Mouse (Mus musculus): ENCODE data around the gene Atp9a. TPM values are rescaled to one million over a fixed set of nuclear protein-coding genes. Genes with fewer than 3 reads are reported as not detected.
A peak's percentile ranks its signal among the peaks of the same experiment; 100 is the strongest.

Gene Atp9a
- polyA plus RNA-seq, 1 experiment from 2014 or later, result 22.6 TPM

DNA sequence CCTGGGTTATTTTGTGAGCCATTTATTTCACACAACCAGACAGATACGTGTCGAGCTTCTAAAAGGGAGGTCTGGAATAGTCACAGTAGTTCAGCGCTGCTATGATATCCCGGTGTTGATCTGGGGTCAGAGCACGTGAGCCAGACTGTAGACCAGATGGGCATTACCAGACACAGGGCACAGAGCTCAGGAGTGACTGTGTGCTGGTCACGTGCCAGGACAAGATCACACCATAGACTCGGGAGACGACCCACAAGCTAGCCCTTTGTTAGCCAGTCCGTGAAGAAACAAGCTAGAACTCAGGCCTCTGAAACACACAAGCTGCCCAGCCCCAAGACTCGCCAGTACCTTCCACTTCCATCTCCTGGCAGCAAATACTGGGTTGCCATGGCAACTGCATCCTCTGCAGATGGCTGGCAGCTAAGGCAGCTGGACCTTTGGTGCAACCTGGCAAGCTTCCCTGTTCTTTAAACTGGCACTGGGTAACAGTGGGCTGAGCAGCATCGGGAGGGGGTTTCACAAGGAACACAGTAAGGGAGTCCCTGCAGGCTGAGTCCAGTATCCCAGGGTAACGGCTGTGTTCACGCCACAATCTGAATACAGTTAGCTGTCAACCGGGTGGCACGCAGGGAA is 63.4 kb downstream of the Atp9a start:
- Histone ChIP-seq H3K9ac (no peak overlapping the region), H3K4me2 (no peak overlapping the region), H3K27me3 (replicated peaks) (no peaks in the 10 kb centered on the region), H3K4me1 (no peaks in the 10 kb centered on the region), H3K9me3 (no peaks in the 10 kb centered on the region), H3K4me3 (replicated peaks) (no peak overlapping the region), H3K36me3 (0 out of 2 replicates have a peak, but pooled peaks cover 4% of the 10 kb centered on the region), H3K27ac (no peak overlapping the region)
- no peak for ATAC-seq (ENCODE audit: insufficient read depth, low FRiP score, low read depth)
- 84% methylated on average over 15 of the region's 15 CpGs for WGBS

DNA sequence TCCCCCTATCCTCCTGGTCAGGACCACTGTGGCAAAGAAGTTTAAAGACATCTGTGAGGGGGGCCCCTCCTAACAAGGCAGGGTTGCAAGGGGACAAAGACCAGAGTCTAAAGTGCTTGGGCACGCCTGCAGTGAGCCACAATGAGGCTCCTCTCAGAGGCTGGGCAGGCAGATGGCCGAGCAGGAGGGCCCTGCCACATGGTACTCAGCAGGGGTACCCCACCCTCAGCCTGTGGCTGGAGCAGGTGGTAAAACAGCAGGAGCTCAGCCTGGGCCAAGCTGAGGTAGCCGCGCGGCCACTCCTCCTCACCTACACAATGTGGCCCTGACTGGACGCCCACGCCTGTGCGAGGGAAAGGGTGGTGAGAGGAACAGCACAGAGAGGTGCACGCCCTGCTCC is 64.6 kb downstream of the Atp9a start:
- H3K36me3 ChIP-seq, result 0 out of 2 replicates have a peak, but pooled peaks cover 12% of the 10 kb centered on the region
- H3K9ac ChIP-seq, result no peak overlapping the region
- WGBS, result 65% methylated on average over 9 of the region's 9 CpGs
- ATAC-seq (ENCODE audit: insufficient read depth, low FRiP score, low read depth), result 0 out of 2 replicates have a peak, but pooled peaks have one; percentile 35
- no peak overlapping the region for H3K27ac ChIP-seq
- no peak overlapping the region for H3K4me2 ChIP-seq
- H3K4me3 ChIP-seq (replicated peaks), result no peak overlapping the region
- no peaks in the 10 kb centered on the region for H3K9me3 ChIP-seq
- H3K4me1 ChIP-seq, result no peaks in the 10 kb centered on the region
- H3K27me3 ChIP-seq (replicated peaks), result no peaks in the 10 kb centered on the region

DNA sequence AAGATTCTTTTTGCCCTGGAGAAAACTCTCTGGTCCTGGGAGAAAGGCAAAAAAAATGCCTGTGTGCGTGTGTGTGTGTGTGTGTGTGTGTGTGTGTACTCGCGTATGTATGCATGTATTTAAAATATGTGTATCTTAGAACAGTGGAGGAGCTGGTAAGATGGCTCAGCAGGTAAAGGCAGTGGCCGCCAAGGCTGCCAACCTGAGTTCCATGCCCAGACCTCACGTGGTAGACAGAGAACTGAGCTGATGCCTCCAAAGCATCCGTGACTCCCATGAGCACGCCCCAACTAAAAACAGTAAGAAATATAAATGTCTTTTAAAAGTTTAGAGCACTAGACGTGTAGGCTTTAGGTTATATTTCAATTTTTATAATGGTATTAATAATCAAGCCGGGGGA is 70.5 kb downstream of the Atp9a start:
- Histone ChIP-seq H3K27me3 (replicated peaks) (no peaks in the 10 kb centered on the region), H3K36me3 (0 out of 2 replicates have a peak, but pooled peaks cover 12% of the 10 kb centered on the region), H3K4me2 (no peak overlapping the region)

DNA sequence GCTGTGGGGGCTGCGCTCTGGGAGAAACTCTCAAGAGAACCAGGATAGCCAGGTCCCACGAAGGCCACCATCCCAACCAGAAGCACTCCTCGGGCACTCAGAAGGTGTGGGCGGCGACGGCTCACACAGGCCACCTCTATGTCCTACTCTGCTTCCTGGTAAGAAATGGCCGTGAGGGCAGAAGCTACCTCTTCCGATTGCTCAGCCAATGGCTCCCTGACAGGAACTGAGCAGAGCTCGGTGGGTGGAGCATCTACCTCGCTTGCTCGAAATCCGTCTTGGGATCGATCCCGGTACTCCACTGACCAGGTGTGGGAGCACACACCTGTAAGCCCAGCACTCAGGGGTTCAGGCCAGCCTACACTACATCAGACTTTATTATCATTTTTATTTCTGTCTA is 72.0 kb downstream of the Atp9a start:
- no peak overlapping the region for H3K4me2 ChIP-seq
- 82% methylated on average over 14 of the region's 14 CpGs for WGBS
- ATAC-seq (ENCODE audit: insufficient read depth, low FRiP score, low read depth), result no peak
- no peak overlapping the region for H3K9ac ChIP-seq
- no peak overlapping the region for H3K27ac ChIP-seq
- H3K27me3 ChIP-seq (replicated peaks), result no peaks in the 10 kb centered on the region
- no peaks in the 10 kb centered on the region for H3K9me3 ChIP-seq
- H3K4me1 ChIP-seq, result no peaks in the 10 kb centered on the region
- H3K36me3 ChIP-seq, result 0 out of 2 replicates have a peak, but pooled peaks cover 12% of the 10 kb centered on the region
- H3K4me3 ChIP-seq (replicated peaks), result no peak overlapping the region

More for the DNA sequence above, 70.5 kb downstream of the Atp9a start:
- no peak for ATAC-seq (ENCODE audit: insufficient read depth, low FRiP score, low read depth)
- no peak overlapping the region for H3K9ac ChIP-seq
- H3K9me3 ChIP-seq, result no peaks in the 10 kb centered on the region
- no peaks in the 10 kb centered on the region for H3K4me1 ChIP-seq
- no peak overlapping the region for H3K27ac ChIP-seq
- no peak overlapping the region for H3K4me3 ChIP-seq (replicated peaks)
- WGBS, result 88% methylated on average over 9 of the region's 9 CpGs

DNA sequence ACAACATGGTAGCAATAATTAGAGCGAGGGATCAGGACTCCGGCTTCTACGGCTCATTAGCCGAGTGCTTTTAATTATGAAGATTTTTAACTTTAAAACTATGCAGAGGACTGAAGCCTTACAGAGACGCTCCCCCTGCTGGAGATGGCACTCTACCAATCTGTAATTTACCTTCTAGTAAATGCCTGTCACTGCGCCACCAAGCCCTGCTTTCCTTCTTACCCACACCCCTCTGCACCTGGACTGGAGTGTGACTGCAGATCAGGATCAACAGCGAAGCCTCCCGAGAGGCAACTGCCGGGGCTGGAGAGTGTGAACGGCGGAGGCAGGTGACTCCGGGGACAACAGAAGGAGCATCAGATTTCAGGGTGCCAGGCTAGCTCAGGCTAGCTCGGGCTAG is 72.4 kb downstream of the Atp9a start:
- H3K9ac ChIP-seq, result no peak overlapping the region
- H3K4me1 ChIP-seq, result no peaks in the 10 kb centered on the region
- no peaks in the 10 kb centered on the region for H3K27me3 ChIP-seq (replicated peaks)
- ATAC-seq (ENCODE audit: insufficient read depth, low FRiP score, low read depth), result no peak
- 69% methylated on average over 13 of the region's 13 CpGs for WGBS
- no peaks in the 10 kb centered on the region for H3K9me3 ChIP-seq
- H3K4me3 ChIP-seq (replicated peaks), result no peak overlapping the region
- H3K4me2 ChIP-seq, result no peak overlapping the region
- H3K27ac ChIP-seq, result no peak overlapping the region
- H3K36me3 ChIP-seq, result 0 out of 2 replicates have a peak, but pooled peaks cover 12% of the 10 kb centered on the region

DNA sequence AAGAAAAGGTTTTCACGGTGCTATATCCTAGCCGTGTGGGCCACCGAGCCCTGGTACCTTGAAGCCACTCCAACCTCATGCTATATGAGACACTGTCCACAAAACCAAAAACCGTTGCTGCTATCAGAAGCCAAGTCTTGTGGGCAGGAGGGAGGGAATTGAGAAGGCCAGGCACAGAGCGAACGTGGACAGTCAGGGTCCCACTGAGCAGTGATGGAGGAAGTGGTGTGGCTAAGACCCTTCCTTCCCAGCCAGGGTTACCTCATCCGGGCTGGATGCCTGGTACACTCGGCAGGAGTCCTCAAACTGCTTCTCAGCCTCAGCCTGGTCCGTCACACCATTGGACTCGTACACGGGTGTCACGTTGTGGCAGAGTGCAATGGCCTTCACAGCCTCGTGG is 74.5 kb downstream of the Atp9a start:
- Histone ChIP-seq H3K4me1 (no peaks in the 10 kb centered on the region), H3K4me2 (no peak overlapping the region), H3K9ac (no peak overlapping the region), H3K27ac (no peak overlapping the region), H3K36me3 (no peaks in the 10 kb centered on the region), H3K27me3 (replicated peaks) (no peaks in the 10 kb centered on the region), H3K4me3 (replicated peaks) (no peak overlapping the region), H3K9me3 (no peaks in the 10 kb centered on the region)
- 86% methylated on average over 13 of the region's 13 CpGs for WGBS
- no peak for ATAC-seq (ENCODE audit: insufficient read depth, low FRiP score, low read depth)

DNA sequence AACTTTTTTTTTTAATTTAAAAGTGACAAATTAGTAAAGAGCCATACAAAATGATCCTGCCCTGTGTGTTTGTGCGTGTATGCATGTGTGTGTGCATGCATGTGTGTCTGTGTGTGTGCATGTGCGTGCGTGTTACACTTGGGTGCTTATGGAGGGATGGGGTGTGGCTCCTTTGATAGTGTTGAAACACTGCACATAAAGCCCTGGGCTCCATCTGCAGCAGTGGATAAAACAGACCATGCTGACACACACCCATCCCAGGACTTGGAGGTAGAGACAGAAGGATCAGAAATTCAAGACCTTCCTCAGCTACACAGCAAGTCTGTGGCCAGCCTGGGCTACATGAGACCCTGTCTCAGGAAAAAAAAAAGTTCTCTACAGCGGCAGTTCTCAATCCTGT is 76.5 kb downstream of the Atp9a start:
- Histone ChIP-seq H3K9ac (no peak overlapping the region), H3K27ac (no peak overlapping the region), H3K27me3 (replicated peaks) (no peaks in the 10 kb centered on the region), H3K9me3 (no peaks in the 10 kb centered on the region), H3K4me1 (no peaks in the 10 kb centered on the region), H3K36me3 (no peaks in the 10 kb centered on the region), H3K4me3 (replicated peaks) (no peak overlapping the region), H3K4me2 (no peak overlapping the region)
- ATAC-seq (ENCODE audit: insufficient read depth, low FRiP score, low read depth), result no peak
- 79% methylated on average over 4 of the region's 4 CpGs for WGBS

DNA sequence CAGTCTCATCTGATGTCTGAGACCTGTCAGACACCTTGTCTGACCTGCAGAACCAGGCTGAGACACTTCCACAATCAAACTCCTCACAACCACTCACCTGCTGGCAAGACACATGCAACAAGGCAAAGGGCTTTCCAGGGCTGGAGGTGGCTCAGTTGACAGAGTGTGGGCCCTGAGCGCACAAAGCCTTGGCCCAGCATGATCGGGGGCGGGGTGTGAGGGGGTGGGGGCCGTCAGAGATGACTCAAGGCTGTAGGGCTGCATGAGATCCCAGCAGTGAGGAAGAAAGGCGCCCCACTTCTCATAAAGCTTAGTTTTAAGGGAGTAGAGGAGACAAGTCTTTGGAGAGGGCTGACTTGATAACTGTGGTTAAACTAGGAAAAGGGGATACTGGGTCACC is 78.5 kb downstream of the Atp9a start:
- Histone ChIP-seq H3K9me3 (no peaks in the 10 kb centered on the region), H3K36me3 (no peaks in the 10 kb centered on the region), H3K27me3 (replicated peaks) (no peaks in the 10 kb centered on the region), H3K27ac (no peak overlapping the region), H3K9ac (no peak overlapping the region), H3K4me3 (replicated peaks) (no peak overlapping the region), H3K4me1 (no peaks in the 10 kb centered on the region), H3K4me2 (no peak overlapping the region)
- 76% methylated on average over 5 of the region's 5 CpGs for WGBS
- ATAC-seq (ENCODE audit: insufficient read depth, low FRiP score, low read depth), result no peak

DNA sequence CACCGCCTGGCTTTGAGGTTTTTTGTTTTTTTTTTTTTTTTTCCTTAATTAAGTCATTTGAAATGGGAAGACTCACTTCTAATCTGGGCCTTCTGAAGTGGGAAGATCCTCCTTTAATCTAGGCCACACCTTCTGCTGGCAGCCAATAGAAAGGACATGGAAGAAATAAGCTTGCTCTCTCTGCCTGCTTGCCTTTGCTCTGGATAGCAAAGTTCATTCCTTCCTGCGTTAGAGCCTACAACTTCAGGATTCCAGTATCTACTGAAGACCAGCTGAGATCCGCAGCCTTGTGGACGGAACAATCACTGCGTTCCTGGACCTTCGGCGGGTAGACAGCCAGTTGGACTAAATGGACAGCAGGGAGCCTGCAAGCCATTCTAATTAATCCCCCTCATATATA is 79.0 kb downstream of the Atp9a start:
- no peak for ATAC-seq (ENCODE audit: insufficient read depth, low FRiP score, low read depth)
- no peak overlapping the region for H3K27ac ChIP-seq
- no peak overlapping the region for H3K4me2 ChIP-seq
- no peak overlapping the region for H3K9ac ChIP-seq
- no peaks in the 10 kb centered on the region for H3K27me3 ChIP-seq (replicated peaks)
- 79% methylated on average over 7 of the region's 7 CpGs for WGBS
- H3K4me3 ChIP-seq (replicated peaks), result no peak overlapping the region
- H3K4me1 ChIP-seq, result no peaks in the 10 kb centered on the region
- H3K36me3 ChIP-seq, result no peaks in the 10 kb centered on the region
- H3K9me3 ChIP-seq, result no peaks in the 10 kb centered on the region

DNA sequence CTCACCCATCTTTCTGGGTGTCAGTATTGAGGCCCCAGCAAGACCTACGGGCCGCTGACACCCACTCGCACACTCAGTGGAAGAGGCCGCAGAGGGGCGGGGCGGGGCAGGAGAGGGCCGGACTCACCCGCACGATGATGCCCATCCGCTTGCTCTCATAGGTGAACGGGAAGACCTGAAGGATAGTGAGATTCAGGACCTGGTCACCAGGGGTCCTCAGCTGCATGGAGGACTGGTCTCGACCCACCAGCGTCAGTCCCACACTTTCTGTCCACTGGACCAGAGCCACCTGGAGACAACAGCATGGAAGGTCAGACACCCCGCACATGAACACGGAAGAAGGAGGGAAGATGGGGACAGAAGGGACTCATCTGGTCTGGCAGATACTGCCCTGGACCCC is 80.4 kb downstream of the Atp9a start:
- no peak overlapping the region for H3K27ac ChIP-seq
- no peak; the same call in 1 of the 2 replicates for ATAC-seq (ENCODE audit: insufficient read depth, low FRiP score, low read depth)
- 65% methylated on average over 15 of the region's 15 CpGs for WGBS
- no peaks in the 10 kb centered on the region; the same call in 1 of the 2 replicates for H3K4me1 ChIP-seq
- H3K36me3 ChIP-seq, result no peaks in the 10 kb centered on the region
- no peaks in the 10 kb centered on the region for H3K9me3 ChIP-seq
- no peaks in the 10 kb centered on the region for H3K27me3 ChIP-seq (replicated peaks)
- no peak overlapping the region for H3K4me3 ChIP-seq (replicated peaks)
- H3K4me2 ChIP-seq, result no peak overlapping the region
- H3K9ac ChIP-seq, result no peak overlapping the region

DNA sequence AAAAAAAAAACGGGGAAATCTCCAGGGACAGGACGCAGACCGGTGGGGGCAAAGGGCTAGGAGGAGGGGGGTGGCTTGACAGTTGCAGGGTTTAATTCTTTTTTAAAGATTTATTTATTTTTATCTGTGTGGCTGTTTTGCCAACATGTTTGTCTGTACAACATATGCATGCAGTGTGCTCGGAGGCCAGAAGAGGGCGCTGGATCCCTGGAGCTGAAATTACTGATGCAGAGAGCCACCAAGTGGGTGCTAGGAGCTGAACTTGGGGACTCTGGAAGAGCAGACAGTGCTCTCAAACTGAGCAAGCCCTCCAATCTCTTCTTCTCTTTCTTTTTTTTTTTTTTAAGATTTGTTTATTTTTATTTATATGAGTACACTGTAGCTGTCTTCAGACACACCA is 81.9 kb downstream of the Atp9a start:
- Histone ChIP-seq H3K4me3 (replicated peaks) (no peak overlapping the region), H3K27me3 (replicated peaks) (no peaks in the 10 kb centered on the region), H3K4me1 (no peaks in the 10 kb centered on the region; the same call in 1 of the 2 replicates), H3K36me3 (no peaks in the 10 kb centered on the region), H3K4me2 (no peak overlapping the region), H3K27ac (no peak overlapping the region), H3K9ac (no peak overlapping the region), H3K9me3 (no peaks in the 10 kb centered on the region)
- 62% methylated on average over 5 of the region's 5 CpGs for WGBS
- no peak for ATAC-seq (ENCODE audit: insufficient read depth, low FRiP score, low read depth)

DNA sequence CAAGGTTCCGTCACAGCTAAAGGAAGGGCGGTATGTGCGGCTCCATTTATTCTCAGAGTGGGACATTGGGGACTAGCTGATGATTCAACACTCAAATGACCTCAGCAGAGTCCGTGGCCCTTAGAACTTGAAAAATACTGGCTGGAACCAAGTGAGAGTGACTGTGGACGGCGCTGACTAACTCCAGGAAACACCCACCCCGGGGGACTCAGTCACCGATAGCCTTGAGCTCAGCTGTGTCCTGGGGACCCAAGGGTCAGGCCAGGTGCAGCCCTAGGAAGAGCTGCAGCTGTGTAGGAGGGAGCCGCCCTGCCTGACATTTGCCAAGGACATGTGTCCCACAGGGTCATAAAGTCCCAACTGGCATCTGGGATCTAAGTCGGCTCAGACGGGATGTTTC is 83.7 kb downstream of the Atp9a start:
- Histone ChIP-seq H3K4me3 (replicated peaks) (no peak overlapping the region), H3K27me3 (replicated peaks) (no peaks in the 10 kb centered on the region), H3K9ac (no peak overlapping the region), H3K4me2 (no peak overlapping the region), H3K36me3 (no peaks in the 10 kb centered on the region), H3K9me3 (no peaks in the 10 kb centered on the region), H3K27ac (no peak overlapping the region), H3K4me1 (no peaks in the 10 kb centered on the region; the same call in none of the 2 replicates)
- ATAC-seq (ENCODE audit: insufficient read depth, low FRiP score, low read depth), result no peak
- 80% methylated on average over 11 of the region's 11 CpGs for WGBS

Data from stomach, embryonic 15.5 days (tissue).